Mouse (Mus musculus) testis, postnatal 14 days (tissue): Measurements from ENCODE around the gene Nadk.

Experiments used
- DNase-seq: peaks from one replicate; pipeline ENCODE4 v3.0.0; 2021; ENCODE audit warnings: low spot score

Nadk gene

DNA sequence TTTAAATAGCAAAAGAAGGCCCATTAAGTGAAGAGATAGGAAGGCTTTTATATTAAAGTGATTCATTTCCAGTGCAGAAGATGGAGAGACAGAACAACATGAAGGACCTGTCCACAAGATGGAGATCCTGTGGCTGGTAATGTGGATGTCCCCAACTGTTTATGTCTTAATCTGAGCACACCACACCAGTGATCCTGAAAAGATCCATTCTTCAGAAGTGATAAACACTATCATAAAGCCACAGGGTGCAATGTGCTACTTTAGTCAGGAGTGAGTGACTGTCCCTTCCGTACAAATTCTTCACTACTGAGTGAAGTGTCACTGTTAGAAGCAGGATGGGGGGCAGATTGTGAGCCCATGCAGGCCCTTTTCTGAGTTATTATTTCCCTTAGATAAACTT, 40.6 kb downstream of the Nadk start:
- no peak for DNase-seq

DNA sequence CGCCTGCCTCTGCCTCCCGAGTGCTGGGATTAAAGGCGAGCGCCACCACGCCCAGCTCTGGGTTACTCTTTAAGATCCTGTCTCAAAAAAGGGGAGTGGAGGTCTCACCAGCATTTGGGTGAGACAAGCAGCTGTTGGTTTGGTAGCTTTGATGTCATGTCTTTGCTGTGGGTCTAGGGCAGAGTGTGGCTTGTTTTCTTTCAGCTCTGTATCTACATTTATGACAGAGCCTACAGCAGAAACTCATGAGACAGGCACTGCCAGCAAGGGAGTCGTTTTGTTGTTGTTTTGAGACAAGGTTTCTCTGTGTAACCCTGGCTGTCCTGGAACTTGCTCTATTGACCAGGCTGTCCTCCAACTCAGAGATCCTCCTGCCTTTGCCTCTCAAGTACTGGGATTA, 41.6 kb downstream of the Nadk start:
- DNase-seq, result no peak

- no peak for DNase-seq
Observed at GRCm38 (mm10) chr4:155605132-155605531, 43.0 kb downstream of the Nadk start.

- no peak for DNase-seq
Observed at GRCm38 (mm10) chr4:155606825-155607224, 44.6 kb downstream of the Nadk start.

DNA sequence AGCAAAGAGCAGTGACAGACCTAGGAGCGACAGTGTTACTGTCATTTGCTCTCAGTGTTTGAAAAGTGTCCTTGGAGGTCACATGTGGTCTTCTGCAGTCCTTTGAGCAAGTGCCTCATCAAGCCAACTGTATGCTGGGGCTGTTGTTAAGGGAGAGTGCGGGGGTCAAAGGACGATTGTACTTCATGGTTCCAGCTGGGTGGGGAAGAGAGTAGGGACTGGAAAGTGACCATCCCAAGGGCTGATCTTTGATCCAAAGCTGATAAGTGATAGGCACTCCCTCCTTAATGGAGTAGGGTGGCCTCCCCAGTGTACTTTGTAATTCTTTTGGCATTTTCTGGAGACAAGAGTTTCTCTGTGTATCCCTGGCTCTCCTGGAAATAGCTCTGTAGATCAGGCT, 49.7 kb downstream of the Nadk start:
- no peak for DNase-seq

GRCm38 (mm10) chr4:155613264-155613663, 51.1 kb downstream of the Nadk start:
- no peak for DNase-seq

GRCm38 (mm10) chr4:155618321-155618720, 56.1 kb downstream of the Nadk start:
- peak; percentile 16 for DNase-seq

DNA sequence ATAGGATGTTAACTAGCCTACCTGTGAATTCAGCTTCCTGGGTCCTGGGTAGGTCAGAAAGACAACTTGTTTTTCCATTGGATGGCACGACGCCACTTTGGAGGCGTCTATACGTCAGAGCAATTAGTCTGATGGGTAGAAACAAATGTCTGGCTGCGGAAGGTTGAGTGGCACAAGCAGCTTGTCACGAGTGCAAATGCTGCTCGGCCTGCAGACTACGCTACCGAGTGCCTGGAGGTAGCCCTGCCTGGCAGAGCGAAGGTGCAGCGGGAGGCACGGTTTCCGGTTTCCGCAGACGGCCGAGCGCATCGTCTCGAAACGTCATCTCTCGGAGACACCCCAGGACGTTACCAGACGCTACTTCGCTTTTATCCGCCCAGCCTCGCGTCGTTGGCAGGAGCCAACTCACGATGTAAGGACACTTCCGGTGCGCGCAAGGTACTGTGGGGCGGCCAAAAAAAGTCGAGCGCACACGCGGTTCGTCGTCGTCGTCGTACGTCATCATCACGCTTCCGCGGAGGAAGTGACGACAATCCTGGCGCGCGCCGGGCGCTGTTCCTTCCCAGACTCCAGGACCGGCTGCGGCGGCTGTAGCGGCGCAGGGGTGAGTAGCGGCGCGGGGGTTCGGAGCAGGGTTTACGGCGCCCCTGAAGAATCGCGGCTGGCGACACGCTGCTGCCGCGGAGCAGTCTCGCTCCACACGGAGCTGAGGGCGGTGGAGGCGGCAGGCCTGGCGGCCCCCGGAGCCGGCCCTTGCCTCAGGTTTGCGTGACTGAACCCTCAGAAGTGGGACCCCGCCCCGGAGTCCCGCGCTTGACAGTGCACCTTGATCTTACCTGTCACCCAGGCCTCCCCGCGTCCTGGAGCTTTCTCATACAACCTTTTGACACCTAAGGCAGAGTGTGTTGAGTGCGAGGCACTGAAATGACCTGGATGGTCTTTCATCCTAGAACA, 62.4 kb downstream of the Nadk start, which contains the start of gene Cdk11b:
Gene Cdk11b (plus strand): TSS at position 517 of the 954 bp plus-strand sequence.
- peak; percentile 97 for DNase-seq

- DNase-seq, result no peak
Observed at GRCm38 (mm10) chr4:155630267-155630666, 68.1 kb downstream of the Nadk start.

- DNase-seq, result no peak
Observed at GRCm38 (mm10) chr4:155635766-155636499, 73.8 kb downstream of the Nadk start.
